Mouse (Mus musculus) CH12.LX (cell line): ENCODE measurements at regions not wholly inside any gene's neighbourhood (a gene's known extent, or its start where the extent isn't known, plus 50 kb on each side); places are given as distances from the start of the nearest gene placed in this dataset.

Experiments used
- BHLHE40 ChIP-seq: IDR thresholded peaks from 2 replicates; pipeline ENCODE4 v1.6.1; 2011; ENCODE audit warnings: mild to moderate bottlenecking, low read depth, low read length, improper control_type of control experiment
- CTCF ChIP-seq, 2 experiments: IDR thresholded peaks in 1 of 2; conservative IDR thresholded peaks in 1 of 2; 2 replicates each; pipeline ENCODE4 v1.5.1; 2011 to 2012; ENCODE audit warnings: low read depth in 2 of 2, low read length in 2 of 2, improper control_type of control experiment in 1 of 2, inconsistent platforms in 1 of 2, mild to moderate bottlenecking in 1 of 2, moderate library complexity in 1 of 2
- JUND ChIP-seq: conservative IDR thresholded peaks from 2 replicates; pipeline ENCODE4 v1.6.1; 2011; ENCODE audit warnings: low read depth, low read length, improper control_type of control experiment
- MXI1 ChIP-seq: IDR thresholded peaks from 2 replicates; pipeline ENCODE4 v1.6.1; 2011; ENCODE audit warnings: mild to moderate bottlenecking, low read depth, low read length, improper control_type of control experiment
- POLR2A ChIP-seq: IDR thresholded peaks from 2 replicates; pipeline ENCODE4 v1.6.1; 2011; ENCODE audit warnings: low read depth, mild to moderate bottlenecking, improper control_type of control experiment, low read length
- RAD21 ChIP-seq: IDR thresholded peaks from 2 replicates; pipeline ENCODE4 v1.6.1; 2011; ENCODE audit warnings: low read depth, mild to moderate bottlenecking, low read length, improper control_type of control experiment, moderate library complexity
- RCOR1 ChIP-seq: conservative IDR thresholded peaks from 2 replicates; pipeline ENCODE4 v1.6.1; 2012; ENCODE audit warnings: low read depth, mild to moderate bottlenecking, inconsistent platforms, low read length, improper control_type of control experiment
- USF1 ChIP-seq: IDR thresholded peaks from 2 replicates; pipeline ENCODE4 v1.6.1; 2014; ENCODE audit warnings: low read depth, mild to moderate bottlenecking, inconsistent platforms, low read length, improper control_type of control experiment
- ZNF384 ChIP-seq: IDR thresholded peaks from 2 replicates; pipeline ENCODE4 v1.6.1; 2012; ENCODE audit warnings: low read depth, low read length, improper control_type of control experiment, inconsistent platforms

DNA sequence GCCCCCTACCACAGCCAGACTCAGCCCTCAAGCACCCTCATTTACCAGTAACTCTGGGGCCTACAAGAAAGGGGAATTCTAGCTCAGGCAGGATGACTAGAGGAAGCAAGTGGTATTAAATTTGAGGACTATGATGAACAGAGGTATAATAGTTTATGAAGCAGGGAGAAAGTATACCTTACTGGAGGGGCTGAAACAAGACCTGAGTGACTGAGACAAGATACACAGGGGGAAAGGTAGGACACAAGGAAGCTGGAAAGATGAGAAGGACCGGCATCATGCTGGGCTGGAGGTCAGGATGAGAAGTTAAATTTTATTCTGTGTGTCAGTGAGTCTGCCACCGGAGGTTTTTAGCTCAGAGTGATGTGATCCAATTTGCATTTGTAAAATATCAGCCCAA lies 417.2 kb upstream of the Smim15 start:
- TF ChIP-seq ZNF384 (no peak), CTCF (conservative IDR thresholded peaks at IDR 0.05 in 1 of 2, IDR thresholded peaks at IDR 0.05 in 1 of 2; ENCODE audit: low read depth in 2 of 2, low read length in 2 of 2) (no peak), POLR2A (no peak), BHLHE40 (no peak), MXI1 (no peak), RAD21 (no peak), USF1 (no peak), JUND (no peak), RCOR1 (no peak)
